Mouse (Mus musculus) hindbrain, embryonic 16.5 days (tissue): ENCODE measurements around the gene Osbp. TPM values are rescaled to one million over a fixed set of nuclear protein-coding genes. Genes with fewer than 3 reads are reported as not detected.
"Not testable (repeated sequence)": the region's sequence is repeated elsewhere in the genome, so short reads cannot be mapped to it uniquely, and the experiment has no call there.

Source experiments
- ATAC-seq: fragments of 200-750 bp; cut with Nextera tagmentation; 2 replicates; pipeline ENCODE4 v1.8.0; 2017; ENCODE audit warnings: moderate TSS enrichment, moderate library complexity
- H3K27ac ChIP-seq: fragments of 300-500 bp; sonication (generic); 2 replicates; pipeline ENCODE4 v1.5.1; 2014; ENCODE audit warnings: low read depth, mild to moderate bottlenecking, control low read depth, low read length, moderate library complexity
- H3K27me3 ChIP-seq: fragments of 300-500 bp; sonication (generic); replicated peaks from 2 replicates; pipeline ENCODE4 v1.6.1; 2014; ENCODE audit warnings: low read length; ENCODE audit not compliant: control insufficient read depth, insufficient read depth
- H3K36me3 ChIP-seq: fragments of 300-500 bp; sonication (generic); 2 replicates; pipeline ENCODE4 v1.6.1; 2014; ENCODE audit warnings: mild to moderate bottlenecking, low read length, moderate library complexity, mixed read lengths; ENCODE audit not compliant: control insufficient read depth, insufficient read depth
- H3K4me1 ChIP-seq: fragments of 300-500 bp; sonication (generic); 2 replicates; pipeline ENCODE4 v1.6.1; 2014; ENCODE audit warnings: low read depth, low read length; ENCODE audit not compliant: control insufficient read depth, insufficient read depth
- H3K4me2 ChIP-seq: fragments of 300-500 bp; sonication (generic); 2 replicates; pipeline ENCODE4 v1.6.1; 2014; ENCODE audit warnings: mild to moderate bottlenecking, low read length, control low read depth, moderate library complexity
- H3K4me3 ChIP-seq: fragments of 300-500 bp; sonication (generic); 2 replicates; pipeline ENCODE4 v1.5.1; 2014; ENCODE audit warnings: mild to moderate bottlenecking, low read length, control low read depth, moderate library complexity
- H3K9ac ChIP-seq: fragments of 300-500 bp; sonication (generic); 2 replicates; pipeline ENCODE4 v1.6.1; 2014; ENCODE audit warnings: low read depth, mild to moderate bottlenecking, control low read depth, low read length, moderate library complexity
- H3K9me3 ChIP-seq: fragments of 300-500 bp; sonication (generic); 2 replicates; pipeline ENCODE4 v1.6.1; 2014; ENCODE audit warnings: mild to moderate bottlenecking, low read length, moderate library complexity; ENCODE audit not compliant: control insufficient read depth
- WGBS: fragments of 180-500 bp; shearing (Covaris S2); extraction: QIAGEN DNeasy Blood & Tissue Kit; methylation state at CpG from one replicate; pipeline ENCODE4 v1.1.7; 2014; 5-methylcytosine and 5-hydroxymethylcytosine counted together
- polyA plus RNA-seq: library from polyadenylated mRNA; unstranded; fragments of >200 nt; fragmentation: Nextera tagmentation; extraction: Ambion mirVana; gene quantifications from 2 replicates; pipeline ENCODE4 v1.2.1, GENCODE M21; 2015

Gene Osbp
- 3.0 and 3.2 TPM in 2 replicates for polyA plus RNA-seq

DNA sequence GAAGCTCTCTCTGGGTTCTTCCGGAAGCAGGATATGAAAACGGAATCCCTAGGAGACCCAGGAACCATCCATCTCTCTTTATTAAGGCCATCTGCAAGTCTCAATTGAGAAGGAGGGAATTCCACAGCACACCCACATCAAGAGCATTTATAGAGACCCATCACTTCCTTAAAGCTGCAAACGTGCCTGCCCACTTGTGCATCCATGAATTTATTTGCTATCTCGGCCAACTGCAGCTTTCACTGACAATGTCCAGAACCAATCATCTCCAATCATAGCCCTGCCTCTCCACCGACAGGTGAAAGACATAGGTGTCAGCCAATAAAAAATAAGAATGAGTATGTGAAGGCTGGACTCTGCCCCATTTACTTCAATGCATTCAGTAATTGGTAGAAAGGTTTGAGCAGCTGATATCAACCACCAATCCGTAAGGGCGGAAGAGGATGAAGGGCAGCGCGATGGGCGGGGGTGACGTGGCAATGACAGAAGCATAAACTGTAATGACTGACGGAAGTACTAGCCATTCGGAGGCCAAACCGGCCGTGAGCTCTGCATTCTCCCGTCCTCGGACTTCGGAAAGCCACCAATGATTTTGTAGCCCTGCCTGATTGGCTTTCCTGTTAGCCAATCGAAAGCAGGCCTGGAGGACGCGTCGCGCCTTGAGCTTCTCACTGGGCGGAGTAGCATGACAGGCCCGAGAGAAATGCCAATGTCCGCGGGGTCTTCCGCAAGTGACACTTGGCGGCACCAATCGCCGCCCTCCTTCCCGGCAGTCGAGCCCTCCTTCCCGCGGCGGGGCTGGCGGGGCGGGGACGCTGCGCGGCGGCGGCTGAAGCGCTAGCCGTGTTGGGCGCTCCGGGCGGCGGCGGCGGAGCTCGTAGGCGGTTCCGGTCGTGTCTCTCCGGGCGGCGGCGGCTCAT is at the start of gene Osbp:
Osbp (plus strand) TSS at position 919 of the 920 bp plus-strand sequence.
- Histone ChIP-seq H3K4me3 (peak within 1 kb of the TSS; percentile 94), H3K36me3 (no peaks in the 10 kb centered on the region), H3K9ac (peak within 1 kb of the TSS; percentile 96), H3K4me1 (peaks cover 18% of the 10 kb centered on the region), H3K9me3 (no peaks in the 10 kb centered on the region), H3K27ac (peak within 1 kb of the TSS; percentile 92), H3K4me2 (peak within 1 kb of the TSS; percentile 82), H3K27me3 (no peaks in the 10 kb centered on the region)
- 0% methylated on average over 36 of the region's 59 CpGs for WGBS
- ATAC-seq: peak; percentile 98

DNA sequence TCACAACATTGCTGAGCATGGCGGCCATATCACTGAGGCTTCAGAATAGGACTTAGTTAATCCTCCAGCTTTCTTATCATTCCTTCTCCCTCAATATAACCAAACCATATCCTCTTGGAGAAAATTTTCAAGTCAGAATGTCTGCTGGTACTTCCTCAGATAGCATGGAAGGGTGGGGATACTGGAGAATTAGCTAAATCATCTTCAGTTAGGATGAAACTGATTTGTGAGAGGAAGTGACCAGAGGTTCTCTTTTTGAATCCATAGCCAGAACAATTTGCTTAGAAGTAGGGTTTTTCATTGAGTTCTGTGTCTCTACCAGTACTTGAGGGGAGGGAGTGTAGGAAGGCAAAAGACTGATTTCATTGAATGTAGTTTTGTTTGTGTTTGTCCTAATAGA is 43.7 kb upstream of the Osbp start:
- no peak for ATAC-seq
- Histone ChIP-seq H3K36me3 (peaks cover 30% of the 10 kb centered on the region), H3K27me3 (no peaks in the 10 kb centered on the region), H3K9me3 (no peaks in the 10 kb centered on the region), H3K4me3 (no peak overlapping the region), H3K9ac (no peak overlapping the region), H3K4me1 (no peaks in the 10 kb centered on the region), H3K4me2 (no peak overlapping the region), H3K27ac (no peak overlapping the region)
- 97% methylated on average over 1 of the region's 1 CpGs for WGBS

DNA sequence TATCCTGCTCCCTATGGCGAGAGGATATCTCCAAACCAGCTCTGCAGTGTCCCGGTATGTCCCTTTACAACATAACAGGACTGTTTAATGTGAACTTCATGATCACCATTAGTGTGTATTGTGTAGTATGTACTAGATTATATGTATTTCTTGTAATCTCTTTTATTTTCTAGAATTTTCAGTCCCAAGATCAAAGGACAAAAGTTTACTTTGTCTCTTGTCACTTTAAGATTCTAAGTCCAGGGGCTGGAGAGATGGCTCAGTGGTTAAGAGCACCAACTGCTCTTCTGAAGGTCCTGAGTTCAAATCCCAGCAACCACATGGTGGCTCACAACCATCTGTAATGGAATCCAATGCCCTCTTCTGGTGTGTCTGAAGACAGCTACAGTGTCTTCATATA is 43.2 kb upstream of the Osbp start:
- WGBS: 97% methylated on average over 2 of the region's 2 CpGs
- H3K4me1 ChIP-seq, H3K27ac ChIP-seq, H3K4me2 ChIP-seq, ATAC-seq, H3K9me3 ChIP-seq, H3K27me3 ChIP-seq, H3K9ac ChIP-seq, H3K4me3 ChIP-seq: not testable (repeated sequence)
- peaks cover 31% of the 10 kb centered on the region for H3K36me3 ChIP-seq

DNA sequence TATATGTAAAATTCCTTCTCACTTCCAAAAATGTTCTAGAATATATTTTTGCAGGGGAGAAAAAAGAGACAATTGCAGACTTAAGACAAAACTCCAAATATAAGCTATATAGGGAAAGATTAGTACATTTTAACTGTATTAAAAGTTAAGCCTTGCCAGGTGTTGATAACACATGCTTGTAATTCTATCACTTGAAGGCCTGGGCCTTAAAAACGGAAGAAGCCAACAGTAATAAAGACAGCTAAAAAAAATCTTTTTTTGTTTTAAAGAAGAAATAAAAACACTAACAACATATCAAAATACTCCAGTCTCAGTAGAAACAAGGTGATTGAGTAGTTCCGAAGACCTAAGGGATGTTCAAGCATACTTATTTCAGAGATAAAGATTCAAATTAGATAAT is 39.4 kb upstream of the Osbp start:
- Histone ChIP-seq H3K27ac (no peak overlapping the region), H3K36me3 (peaks cover 31% of the 10 kb centered on the region), H3K4me3 (no peak overlapping the region), H3K4me2 (no peak overlapping the region), H3K27me3 (no peaks in the 10 kb centered on the region), H3K9ac (no peak overlapping the region), H3K9me3 (no peaks in the 10 kb centered on the region), H3K4me1 (no peaks in the 10 kb centered on the region)
- no peak for ATAC-seq
- WGBS: 92% methylated on average over 2 of the region's 2 CpGs

DNA sequence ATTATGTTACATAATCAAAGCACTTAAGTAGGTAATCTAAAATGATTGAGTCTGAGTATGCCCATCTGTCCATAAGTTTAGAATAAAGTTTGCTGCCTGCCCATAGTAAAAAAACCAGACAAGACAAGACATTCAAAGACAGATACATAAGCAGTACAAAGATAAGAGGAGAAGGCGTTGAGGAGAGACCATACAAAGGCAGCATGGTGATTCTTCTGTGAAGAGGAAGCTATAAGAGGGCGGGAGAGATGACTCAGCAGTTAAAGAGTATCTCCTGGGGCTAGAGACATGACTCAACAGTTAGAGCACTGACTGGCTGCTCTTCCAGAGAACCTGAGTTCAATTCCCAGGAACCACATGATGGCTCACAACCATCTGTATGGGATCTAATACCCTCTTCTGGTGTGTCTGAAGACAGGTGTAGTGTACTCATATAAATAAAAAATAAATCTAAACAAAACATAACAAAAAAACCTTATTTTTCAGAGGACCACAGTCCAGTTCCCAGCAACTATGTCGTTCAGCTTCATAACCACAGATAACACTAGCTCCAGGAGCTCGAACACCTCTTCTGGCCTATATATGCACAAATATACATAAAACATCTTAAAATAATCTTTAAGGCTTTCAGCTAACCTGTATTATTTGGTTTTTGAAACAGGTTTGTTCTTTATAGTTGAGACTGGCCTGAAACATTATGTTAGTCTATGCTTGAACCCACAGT is 37.6 kb upstream of the Osbp start:
- Histone ChIP-seq H3K9me3 (no peaks in the 10 kb centered on the region), H3K4me2 (no peak overlapping the region), H3K4me3 (no peak overlapping the region), H3K9ac (no peak overlapping the region), H3K27ac (no peak overlapping the region), H3K4me1 (no peaks in the 10 kb centered on the region), H3K27me3 (no peaks in the 10 kb centered on the region), H3K36me3 (peaks cover 38% of the 10 kb centered on the region)
- no peak for ATAC-seq
- WGBS: 93% methylated on average over 4 of the region's 4 CpGs

DNA sequence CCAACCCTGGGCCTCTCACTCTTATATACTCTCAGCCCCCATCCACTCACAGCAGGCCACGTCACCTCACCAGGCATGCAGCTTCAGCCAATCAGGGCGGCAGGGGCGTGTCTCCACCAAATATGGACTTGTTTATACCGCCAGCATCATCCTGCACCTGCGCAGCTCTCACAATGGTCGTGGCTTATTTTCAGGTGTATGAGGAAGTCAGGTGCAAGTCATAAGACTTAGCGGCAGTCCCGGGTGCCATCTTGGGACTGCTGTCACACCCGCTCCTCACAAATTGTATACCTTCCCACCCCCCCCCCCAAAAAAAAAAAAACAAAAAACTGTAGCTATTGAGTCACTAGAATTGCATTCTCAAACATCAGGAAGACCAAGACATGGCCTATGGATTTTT is 19.3 kb upstream of the Osbp start:
- H3K4me2 ChIP-seq, H3K9me3 ChIP-seq, H3K9ac ChIP-seq, H3K27ac ChIP-seq, H3K4me3 ChIP-seq, ATAC-seq, H3K27me3 ChIP-seq, H3K4me1 ChIP-seq: not testable (repeated sequence)
- 97% methylated on average over 9 of the region's 9 CpGs for WGBS
- H3K36me3 ChIP-seq: peaks cover 30% of the 10 kb centered on the region

DNA sequence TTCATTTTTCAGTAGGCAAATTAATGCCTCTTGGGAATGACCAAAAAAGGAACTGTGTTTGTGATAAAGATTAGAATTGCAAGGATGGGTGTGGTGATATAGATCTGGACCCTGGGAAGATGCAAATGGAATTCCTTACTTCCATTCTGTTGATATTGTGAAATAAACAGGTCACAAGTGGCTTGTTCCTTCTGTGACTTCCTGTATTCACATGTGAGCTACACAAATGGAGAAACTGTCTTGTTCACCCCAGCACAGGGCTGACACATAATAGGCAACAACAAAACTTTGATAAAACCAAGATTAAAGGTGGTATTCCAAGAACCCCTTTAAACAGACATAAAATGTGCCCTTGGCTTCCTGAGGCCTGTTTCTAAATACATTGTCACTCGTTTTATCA is 15.9 kb upstream of the Osbp start:
- WGBS: 65% methylated on average over 1 of the region's 1 CpGs
- ATAC-seq: no peak

DNA sequence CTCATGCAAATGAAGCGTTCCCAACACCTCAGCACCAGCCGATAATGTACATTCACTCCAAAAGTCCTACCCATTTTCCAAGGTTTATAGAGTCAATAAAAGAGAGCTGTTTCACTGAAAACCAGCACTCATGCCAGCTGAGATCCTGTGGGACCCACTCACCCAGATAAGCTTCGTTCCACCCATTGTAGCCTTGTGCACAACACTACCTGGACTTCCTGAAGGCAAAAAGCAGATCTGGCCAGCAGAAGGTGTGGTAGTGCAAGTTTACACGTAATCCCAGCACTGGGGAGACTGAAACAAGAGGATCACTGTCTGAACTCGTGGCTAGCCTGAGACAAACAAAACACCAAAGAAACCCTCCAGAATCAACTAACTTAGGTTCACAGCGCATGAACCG is 15.0 kb upstream of the Osbp start:
- Histone ChIP-seq H3K4me3 (no peak overlapping the region), H3K4me2 (no peak overlapping the region), H3K36me3 (peaks cover under 1% of the 10 kb centered on the region; the same call in 1 of the 2 replicates), H3K27me3 (no peaks in the 10 kb centered on the region), H3K4me1 (no peaks in the 10 kb centered on the region), H3K9ac (no peak overlapping the region), H3K9me3 (no peaks in the 10 kb centered on the region), H3K27ac (no peak overlapping the region)
- 84% methylated on average over 7 of the region's 7 CpGs for WGBS
- no peak for ATAC-seq

More for the DNA sequence above, 15.9 kb upstream of the Osbp start:
- Histone ChIP-seq H3K27me3 (no peaks in the 10 kb centered on the region), H3K4me1 (no peaks in the 10 kb centered on the region), H3K4me3 (no peak overlapping the region), H3K36me3 (peaks cover 8% of the 10 kb centered on the region), H3K9ac (no peak overlapping the region), H3K4me2 (no peak overlapping the region), H3K27ac (no peak overlapping the region), H3K9me3 (no peaks in the 10 kb centered on the region)

DNA sequence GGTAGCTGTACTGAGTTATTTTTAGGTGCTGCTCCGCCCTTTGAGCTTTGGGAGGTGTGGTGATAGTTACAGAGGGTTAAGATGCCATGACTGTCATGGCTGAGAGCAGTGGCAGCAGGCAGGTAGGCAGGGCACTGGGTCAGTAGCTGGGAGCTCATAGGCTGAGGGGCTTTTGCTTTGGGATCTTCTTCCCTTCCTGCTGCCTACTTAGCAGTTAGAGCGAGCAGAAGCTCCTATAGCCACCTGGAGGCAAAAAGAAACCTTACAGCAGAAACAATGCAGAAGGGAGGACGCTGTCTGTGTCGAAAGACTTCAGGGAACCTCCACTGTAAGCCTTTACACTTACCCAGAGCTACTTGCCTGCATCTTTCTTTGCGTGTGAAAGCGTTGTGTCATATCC is 11.5 kb upstream of the Osbp start:
- 54% methylated on average over 6 of the region's 6 CpGs for WGBS

More for the DNA sequence above, 11.5 kb upstream of the Osbp start:
- H3K27me3 ChIP-seq: no peaks in the 10 kb centered on the region
- H3K9me3 ChIP-seq: no peaks in the 10 kb centered on the region
- no peaks in the 10 kb centered on the region for H3K4me1 ChIP-seq
- no peak overlapping the region for H3K4me3 ChIP-seq
- H3K9ac ChIP-seq: no peak overlapping the region
- H3K27ac ChIP-seq: no peak overlapping the region
- H3K36me3 ChIP-seq: no peaks in the 10 kb centered on the region
- H3K4me2 ChIP-seq: no peak overlapping the region
- no peak for ATAC-seq
